Mouse (Mus musculus) kidney, embryonic 16.5 days (tissue): Measurements from ENCODE around the gene Plpp3. TPM values are rescaled to one million over a fixed set of nuclear protein-coding genes. Genes with fewer than 3 reads are reported as not detected.

ENCODE experiments used
- ATAC-seq: fragments of 200-750 bp; cut with Nextera tagmentation; 2 replicates; pipeline ENCODE4 v1.8.0; 2017; ENCODE audit warnings: moderate TSS enrichment; ENCODE audit not compliant: low FRiP score, low TSS enrichment
- H3K27ac ChIP-seq: fragments of 300-500 bp; sonication (generic); 2 replicates; pipeline ENCODE4 v1.5.1; 2014; ENCODE audit warnings: low read length
- H3K27me3 ChIP-seq: fragments of 300-500 bp; sonication (generic); 2 replicates; pipeline ENCODE4 v1.6.1; 2014; ENCODE audit warnings: low read length, control low read depth, mixed read lengths; ENCODE audit not compliant: insufficient read depth
- H3K36me3 ChIP-seq: fragments of 300-500 bp; sonication (generic); 2 replicates; pipeline ENCODE4 v1.6.1; 2014; ENCODE audit warnings: low read length, control low read depth, mixed read lengths; ENCODE audit not compliant: insufficient read depth
- H3K4me1 ChIP-seq: fragments of 300-500 bp; sonication (generic); 2 replicates; pipeline ENCODE4 v1.6.1; 2014; ENCODE audit warnings: low read length, control low read depth, mixed read lengths; ENCODE audit not compliant: insufficient read depth
- H3K4me2 ChIP-seq: fragments of 300-500 bp; sonication (generic); replicated peaks from 2 replicates; pipeline ENCODE4 v1.6.1; 2014; ENCODE audit warnings: low read depth, low read length
- H3K4me3 ChIP-seq: fragments of 300-500 bp; sonication (generic); 2 replicates; pipeline ENCODE4 v1.5.1; 2014; ENCODE audit warnings: mild to moderate bottlenecking, low read length
- H3K9ac ChIP-seq: fragments of 300-500 bp; sonication (generic); replicated peaks from 2 replicates; pipeline ENCODE4 v1.6.1; 2014; ENCODE audit warnings: low read length
- H3K9me3 ChIP-seq: fragments of 300-500 bp; sonication (generic); 2 replicates; pipeline ENCODE4 v1.6.1; 2016; ENCODE audit warnings: low read length, control low read depth
- WGBS: fragments of 180-500 bp; shearing (Covaris S2); extraction: QIAGEN DNeasy Blood & Tissue Kit; methylation state at CpG from one replicate; pipeline ENCODE4 v1.1.7; 2014; 5-methylcytosine and 5-hydroxymethylcytosine counted together
- polyA plus RNA-seq: library from polyadenylated mRNA; unstranded; fragments of >200 nt; fragmentation: Nextera tagmentation; extraction: Ambion mirVana; gene quantifications from 2 replicates; pipeline ENCODE4 v1.2.1, GENCODE M21; 2015

Plpp3 gene
- polyA plus RNA-seq, 1 experiment from 2014 or later = 76.3 TPM

DNA sequence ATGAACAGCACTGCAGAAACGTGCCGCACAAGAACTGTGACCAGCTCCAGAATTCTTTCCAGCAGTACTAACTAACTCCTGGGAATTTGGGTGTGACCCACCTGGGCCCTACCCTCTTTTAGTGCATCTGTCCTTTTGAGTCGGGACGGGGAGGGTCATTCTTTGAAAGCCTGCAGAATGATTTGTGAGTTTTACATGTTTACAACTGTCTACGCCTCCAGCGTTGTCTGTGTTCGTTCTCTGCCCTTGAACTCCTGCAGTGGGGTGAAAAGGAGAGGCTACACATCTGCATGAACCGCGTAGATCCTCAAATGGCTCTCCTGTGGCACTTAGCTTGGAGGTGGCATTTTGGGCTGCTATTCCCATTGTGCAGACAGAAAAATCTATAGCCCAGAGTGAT is 39.0 kb downstream of the Plpp3 start:
- Histone ChIP-seq H3K36me3 (peaks cover 33% of the 10 kb centered on the region), H3K27ac (no peak overlapping the region), H3K4me3 (no peak overlapping the region), H3K9ac (no peak overlapping the region), H3K4me2 (no peak overlapping the region), H3K27me3 (no peaks in the 10 kb centered on the region), H3K4me1 (peaks cover 39% of the 10 kb centered on the region), H3K9me3 (no peaks in the 10 kb centered on the region)
- WGBS = 65% methylated on average over 9 of the region's 9 CpGs
- ATAC-seq = no peak

DNA sequence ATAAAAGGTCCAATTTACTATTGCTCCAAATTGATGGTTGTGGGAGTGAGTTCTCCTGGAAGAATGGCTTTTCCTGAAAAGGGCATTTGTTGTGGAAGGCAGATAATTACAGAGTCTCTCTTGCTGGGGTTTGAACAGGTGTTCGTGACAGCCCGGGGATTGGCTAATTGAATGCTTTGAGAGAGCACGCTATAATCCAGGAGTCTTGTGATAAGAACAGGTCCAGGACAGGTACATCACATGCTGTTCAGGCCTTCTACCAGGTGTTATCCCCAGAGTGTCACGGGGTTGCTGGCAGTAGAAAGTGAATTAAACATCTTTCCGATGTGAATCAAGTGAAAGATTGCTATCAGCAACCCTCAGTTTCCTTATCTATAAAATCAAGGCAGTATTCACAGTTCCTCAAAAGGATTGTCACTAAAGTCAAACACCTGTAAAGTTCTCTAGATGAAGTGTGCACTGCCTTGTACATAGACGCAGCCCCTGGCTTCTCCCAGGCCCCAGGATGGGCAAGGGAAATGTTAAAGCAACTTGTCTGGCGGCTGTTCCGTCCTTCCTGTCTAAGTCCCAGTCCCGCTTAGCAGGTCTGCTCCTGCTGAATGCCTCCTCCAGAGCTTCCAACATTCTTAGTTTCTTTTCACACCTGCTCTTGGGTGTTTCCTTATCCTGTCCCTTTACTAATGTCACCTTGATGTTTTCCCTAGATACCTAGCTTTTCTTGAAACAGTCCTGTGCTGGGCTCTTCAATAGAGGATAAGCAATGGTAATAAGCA is 40.0 kb downstream of the Plpp3 start:
- Histone ChIP-seq H3K9me3 (no peaks in the 10 kb centered on the region), H3K4me2 (no peak overlapping the region), H3K27me3 (no peaks in the 10 kb centered on the region), H3K9ac (no peak overlapping the region), H3K4me1 (peaks cover 31% of the 10 kb centered on the region), H3K27ac (no peak overlapping the region), H3K36me3 (peaks cover 33% of the 10 kb centered on the region), H3K4me3 (no peak overlapping the region)
- WGBS = 86% methylated on average over 9 of the region's 9 CpGs
- no peak for ATAC-seq

DNA sequence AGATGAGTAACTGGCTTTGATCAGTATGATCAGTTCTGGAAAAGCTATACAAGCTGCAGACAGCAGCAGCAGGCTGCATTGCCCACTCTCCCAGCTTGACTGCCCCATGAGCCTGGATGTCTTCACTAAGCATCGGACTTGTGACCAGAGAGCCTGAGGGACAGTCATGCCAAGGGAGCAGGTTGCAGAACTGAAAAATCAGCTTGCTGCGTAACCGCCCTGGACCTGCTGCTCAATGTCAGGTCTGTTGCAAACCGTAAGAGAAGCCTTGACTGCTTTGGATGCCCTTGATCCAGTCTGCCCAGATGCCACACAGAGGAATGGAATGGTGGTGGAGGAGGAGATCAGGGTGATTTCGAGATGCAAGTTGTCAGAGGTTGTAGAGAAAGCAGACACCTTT is 41.5 kb downstream of the Plpp3 start:
- ATAC-seq = no peak
- H3K4me2 ChIP-seq = no peak overlapping the region
- no peak overlapping the region for H3K27ac ChIP-seq
- peaks cover 33% of the 10 kb centered on the region for H3K36me3 ChIP-seq
- H3K27me3 ChIP-seq = no peaks in the 10 kb centered on the region
- 87% methylated on average over 5 of the region's 5 CpGs for WGBS
- H3K4me3 ChIP-seq = no peak overlapping the region
- no peaks in the 10 kb centered on the region for H3K9me3 ChIP-seq
- peaks cover 26% of the 10 kb centered on the region for H3K4me1 ChIP-seq
- H3K9ac ChIP-seq = no peak overlapping the region

DNA sequence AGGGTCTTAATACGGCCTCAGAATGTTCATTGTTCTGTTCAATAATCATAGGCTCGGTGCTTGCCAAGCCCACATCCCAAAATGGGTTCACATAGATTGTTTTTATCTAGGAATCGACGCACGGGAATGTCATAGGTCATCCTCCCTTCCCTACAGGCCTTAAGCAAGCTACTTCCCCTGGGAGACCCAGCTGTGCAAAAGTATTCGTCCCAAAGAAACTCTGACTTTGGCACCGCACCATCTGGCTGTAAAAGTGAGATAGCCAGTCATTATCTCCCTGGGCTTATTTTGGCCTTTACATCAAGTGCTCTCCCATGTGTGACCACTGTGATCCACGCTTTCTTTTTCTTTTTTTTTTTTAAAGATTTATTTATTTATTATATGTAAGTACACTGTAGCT is 42.2 kb downstream of the Plpp3 start:
- Histone ChIP-seq H3K36me3 (peaks cover 33% of the 10 kb centered on the region), H3K9me3 (no peaks in the 10 kb centered on the region), H3K9ac (no peak overlapping the region), H3K4me3 (no peak overlapping the region), H3K4me1 (peaks cover 28% of the 10 kb centered on the region), H3K4me2 (no peak overlapping the region), H3K27me3 (no peaks in the 10 kb centered on the region), H3K27ac (no peak overlapping the region)
- ATAC-seq = no peak
- 64% methylated on average over 8 of the region's 8 CpGs for WGBS

DNA sequence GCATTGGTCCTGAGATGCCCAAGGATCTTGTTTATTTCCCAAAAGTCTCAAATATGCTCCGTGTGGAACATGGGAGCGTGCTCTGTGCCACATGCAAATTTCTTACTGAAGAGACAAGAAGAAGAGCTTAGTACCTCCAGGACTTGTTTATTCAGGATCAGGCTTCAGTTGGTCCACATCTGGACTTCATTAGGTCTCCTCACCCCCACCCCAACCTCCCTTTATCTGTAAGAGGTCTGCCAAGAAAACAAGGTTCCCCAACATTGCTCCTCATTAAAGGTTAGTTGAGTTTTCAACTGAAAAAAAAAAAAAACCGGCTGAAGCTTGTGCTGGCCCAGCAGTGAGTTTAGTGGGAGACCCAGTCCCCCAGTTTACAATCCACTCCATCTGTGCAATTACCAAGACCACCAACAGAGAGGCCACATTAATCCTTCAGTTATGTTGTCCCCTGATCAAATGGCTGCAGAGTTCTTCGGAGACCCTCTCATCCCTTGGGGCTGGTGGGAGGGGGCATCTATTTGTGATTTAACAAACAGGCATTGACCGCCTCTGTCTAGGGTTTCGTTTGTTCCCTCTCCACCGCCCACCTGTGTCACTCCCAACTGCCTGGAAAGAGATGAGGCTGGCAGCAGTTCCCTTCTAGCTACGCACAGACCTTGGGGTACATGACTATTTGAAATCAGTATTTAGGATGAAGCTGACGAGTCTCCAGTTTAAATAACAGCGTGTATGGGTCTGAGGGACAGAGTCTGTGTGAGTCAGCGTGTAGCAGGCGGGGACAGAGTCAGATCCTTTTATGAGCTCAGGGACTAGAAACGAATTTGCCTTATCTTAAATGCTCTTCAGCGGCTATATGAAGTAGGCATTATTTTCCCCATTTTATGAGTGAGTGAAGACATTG is 43.7 kb downstream of the Plpp3 start:
- no peak overlapping the region for H3K4me2 ChIP-seq
- no peak overlapping the region for H3K4me3 ChIP-seq
- no peaks in the 10 kb centered on the region for H3K27me3 ChIP-seq
- 28% methylated on average over 14 of the region's 14 CpGs for WGBS
- peak overlapping the region; percentile 64; the same call in 1 of the 2 replicates for H3K27ac ChIP-seq
- peaks cover 21% of the 10 kb centered on the region; the same call in 1 of the 2 replicates for H3K36me3 ChIP-seq
- H3K9me3 ChIP-seq = no peaks in the 10 kb centered on the region
- no peak overlapping the region for H3K9ac ChIP-seq
- H3K4me1 ChIP-seq = peaks cover 43% of the 10 kb centered on the region
- no peak for ATAC-seq

DNA sequence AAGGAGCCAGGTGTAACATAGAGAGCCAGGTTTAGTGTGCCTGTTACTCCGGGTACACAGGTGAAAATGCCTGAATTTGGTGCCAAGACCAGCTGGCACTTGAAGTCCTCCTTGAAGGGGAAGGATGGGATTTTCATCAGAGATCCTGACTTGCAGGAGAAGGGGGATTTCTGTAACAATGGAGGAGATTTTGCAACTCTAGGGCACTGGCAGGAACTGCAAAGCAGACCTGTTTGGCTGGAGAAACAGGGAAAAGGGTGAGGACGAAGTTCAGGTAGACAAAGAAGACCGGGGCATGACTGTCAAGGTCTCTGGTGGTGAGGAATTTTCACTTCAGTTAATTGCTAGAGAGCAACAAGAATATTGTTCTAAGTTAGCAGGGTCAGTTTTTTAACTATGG is 45.3 kb downstream of the Plpp3 start:
- Histone ChIP-seq H3K9me3 (no peaks in the 10 kb centered on the region), H3K36me3 (peaks cover 15% of the 10 kb centered on the region; the same call in 1 of the 2 replicates), H3K9ac (no peak overlapping the region), H3K4me3 (no peak overlapping the region), H3K27ac (no peak overlapping the region), H3K4me1 (peaks cover 58% of the 10 kb centered on the region), H3K4me2 (no peak overlapping the region), H3K27me3 (no peaks in the 10 kb centered on the region)
- ATAC-seq = no peak
- 80% methylated on average over 3 of the region's 3 CpGs for WGBS

DNA sequence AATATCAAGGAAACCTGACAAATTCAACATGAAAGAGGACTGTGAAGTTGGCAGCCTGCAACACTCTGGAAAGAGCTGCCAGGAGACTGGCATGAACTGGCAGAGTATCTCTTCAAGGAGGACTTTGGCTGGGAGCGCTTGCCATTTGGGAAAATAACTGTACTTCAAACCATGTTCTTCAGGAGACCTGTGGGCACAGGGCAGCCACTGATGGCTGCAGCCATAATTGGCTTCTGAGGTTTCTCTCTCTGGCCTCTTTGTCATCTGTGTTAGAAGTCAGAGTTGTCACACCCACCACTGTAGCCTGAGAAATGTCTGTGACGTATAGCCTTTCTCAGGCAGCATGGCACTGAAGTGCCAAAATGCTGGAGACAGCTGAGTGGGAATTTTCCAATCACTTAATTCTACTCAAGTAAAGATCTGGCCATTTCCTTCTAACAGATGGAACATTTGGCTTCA is 46.2 kb downstream of the Plpp3 start:
- 82% methylated on average over 2 of the region's 2 CpGs for WGBS
- Histone ChIP-seq H3K9me3 (no peaks in the 10 kb centered on the region), H3K27me3 (no peaks in the 10 kb centered on the region), H3K4me2 (no peak overlapping the region), H3K36me3 (peaks cover 11% of the 10 kb centered on the region; the same call in 1 of the 2 replicates), H3K4me3 (no peak overlapping the region), H3K27ac (no peak overlapping the region), H3K4me1 (peaks cover 59% of the 10 kb centered on the region), H3K9ac (no peak overlapping the region)
- ATAC-seq = no peak

DNA sequence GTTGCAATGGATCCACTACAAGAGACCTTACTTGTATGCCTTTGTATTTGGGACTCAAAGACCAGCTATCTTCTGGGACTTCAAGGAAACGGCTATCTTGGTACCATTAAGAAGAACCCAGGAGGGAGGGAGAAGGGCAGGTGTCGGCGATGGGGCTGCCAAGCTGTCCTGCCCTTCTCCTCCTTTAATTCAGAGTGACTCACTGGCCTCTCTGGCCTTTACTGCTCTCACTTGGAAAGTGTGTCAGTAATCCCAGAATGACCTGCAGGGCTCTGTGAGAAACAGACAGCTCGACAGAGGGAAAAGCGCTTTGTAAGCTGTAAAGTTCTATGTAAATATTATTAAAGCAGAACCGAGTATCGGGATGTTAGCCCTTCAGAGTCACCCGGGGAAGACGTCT is 46.9 kb downstream of the Plpp3 start:
- H3K27ac ChIP-seq = peak overlapping the region; percentile 2; the same call in 1 of the 2 replicates
- no peaks in the 10 kb centered on the region for H3K9me3 ChIP-seq
- WGBS = 30% methylated on average over 9 of the region's 9 CpGs
- no peaks in the 10 kb centered on the region for H3K27me3 ChIP-seq
- no peak for ATAC-seq
- no peak overlapping the region for H3K9ac ChIP-seq
- H3K4me1 ChIP-seq = peaks cover 58% of the 10 kb centered on the region
- H3K4me3 ChIP-seq = no peak overlapping the region
- no peak overlapping the region for H3K4me2 ChIP-seq
- peaks cover 11% of the 10 kb centered on the region for H3K36me3 ChIP-seq

DNA sequence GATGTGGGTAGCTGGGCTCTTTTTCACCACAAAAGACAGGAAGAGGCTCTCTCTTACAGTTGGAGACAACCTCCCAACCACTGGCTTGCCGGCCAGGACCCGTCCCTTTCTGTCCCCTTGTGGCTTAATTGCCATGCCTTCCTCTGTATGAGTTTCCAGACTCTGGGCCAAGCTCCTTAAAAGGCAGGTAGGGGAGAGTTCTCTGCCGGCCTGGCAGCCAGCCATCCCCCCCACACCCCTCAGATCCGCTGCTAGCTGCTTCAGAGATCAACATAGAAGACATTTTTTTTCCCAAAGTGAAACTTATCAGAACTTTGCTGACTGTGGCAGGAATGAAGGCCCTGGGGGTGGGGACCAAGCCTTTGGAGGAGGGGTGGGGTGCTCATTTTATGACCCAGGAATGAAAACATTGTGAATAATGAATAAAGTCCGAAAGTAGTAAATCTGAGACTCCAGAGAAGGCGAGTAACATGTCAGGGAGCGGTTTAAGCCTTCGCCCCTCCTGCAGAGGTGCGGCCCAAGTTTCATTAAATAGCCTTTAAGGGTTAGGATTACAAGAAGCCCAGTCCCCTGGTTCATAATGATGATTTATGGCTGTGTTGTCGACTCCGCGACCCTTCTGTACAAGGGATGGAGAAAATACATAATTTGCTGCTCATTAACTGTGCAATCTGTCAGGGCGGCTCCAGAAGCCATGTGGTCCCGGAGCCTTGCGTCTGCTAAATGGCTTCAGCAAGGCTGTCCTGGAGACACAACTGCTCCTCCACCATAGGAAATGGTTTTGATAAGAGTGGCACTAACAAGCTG is 48.1 kb downstream of the Plpp3 start:
- WGBS = 25% methylated on average over 15 of the region's 15 CpGs
- H3K36me3 ChIP-seq = peaks cover 14% of the 10 kb centered on the region
- H3K9me3 ChIP-seq = no peaks in the 10 kb centered on the region
- H3K27ac ChIP-seq = peak overlapping the region; percentile 56
- no peaks in the 10 kb centered on the region for H3K27me3 ChIP-seq
- no peak overlapping the region for H3K9ac ChIP-seq
- peak overlapping the region; percentile 7; the same call in 1 of the 2 replicates for H3K4me2 ChIP-seq
- peaks cover 55% of the 10 kb centered on the region for H3K4me1 ChIP-seq
- ATAC-seq = peak; percentile 75
- no peak overlapping the region for H3K4me3 ChIP-seq
